ENCODE assay signal across 16 mouse cellular contexts in genomic region chr12:54222036-54222760, GRCm38 (mm10).
"Had no signal": no experiment of that assay in that cellular context is flagged by ENCODE, and none has a peak within 500 bp of the region (broad histone marks: within the 10 kb centered on the region; RNA-seq: fewer than 3 reads in every experiment).

No protein-coding gene starts in this region.

- H3K9ac ChIP-seq: liver, embryonic 15.5 days; liver, postnatal 0 days; lung, embryonic 15.5 days; midbrain, embryonic 13.5 days; midbrain, embryonic 15.5 days; neural tube, embryonic 12.5 days; stomach, embryonic 15.5 days had no signal

- H3K4me3 ChIP-seq: liver, embryonic 15.5 days; lung, embryonic 15.5 days; megakaryocyte, embryonic 14.5 days; midbrain, embryonic 13.5 days; midbrain, embryonic 15.5 days; neural tube, embryonic 12.5 days; stomach, embryonic 15.5 days had no signal

- H3K27ac ChIP-seq: liver, embryonic 15.5 days; lung, embryonic 15.5 days; midbrain, embryonic 13.5 days; midbrain, embryonic 15.5 days; neural tube, embryonic 12.5 days; stomach, embryonic 15.5 days; stomach, postnatal 0 days had no signal

- H3K9me3 ChIP-seq: liver, embryonic 15.5 days; lung, embryonic 15.5 days; megakaryocyte, embryonic 14.5 days; midbrain, embryonic 13.5 days; midbrain, embryonic 15.5 days; neural tube, embryonic 12.5 days; stomach, embryonic 15.5 days had no signal

- H3K36me3 ChIP-seq: liver, embryonic 15.5 days; lung, embryonic 15.5 days; midbrain, embryonic 13.5 days; midbrain, embryonic 15.5 days; neural tube, embryonic 12.5 days; stomach, embryonic 15.5 days had no signal

- ATAC-seq: liver, postnatal 0 days; midbrain, embryonic 13.5 days; midbrain, embryonic 15.5 days had no signal

- H3K4me1 ChIP-seq: liver, embryonic 15.5 days; midbrain, embryonic 13.5 days; midbrain, embryonic 15.5 days; stomach, embryonic 15.5 days had no signal

- DNase-seq: liver, postnatal 0 days; lung, adult 2 months; lung, postnatal 10 days; lung, postnatal 4 days; right cerebral cortex, postnatal 14 days; thymus, adult 2 months; thymus, postnatal 14 days; thymus, postnatal 4 days had no signal

- H3K27me3 ChIP-seq: liver, embryonic 15.5 days; lung, embryonic 15.5 days; midbrain, embryonic 13.5 days; midbrain, embryonic 15.5 days; neural tube, embryonic 12.5 days; stomach, embryonic 15.5 days had no signal
